Mouse (Mus musculus) inflammation-experienced regulatory T-cells, adult 6 months (primary cell): ENCODE measurements around the gene Dennd2a. TPM values are rescaled to one million over a fixed set of nuclear protein-coding genes. Genes with fewer than 3 reads are reported as not detected.
A peak's percentile ranks its signal among the peaks of the same experiment; 100 is the strongest.

Source experiments
- ATAC-seq: one replicate; pipeline ENCODE4 v1.8.0; 2017
- polyA plus RNA-seq, 3 experiments: library from polyadenylated mRNA; unstranded; fragments of 100-300 nt; shearing (Covaris generic); gene quantifications; one replicate each; pipeline ENCODE4 v1.2.1; 2017

Gene Dennd2a
- polyA plus RNA-seq, 3 experiments from 2014 or later: 0.42 TPM; not detected in 2

- peak; percentile 47 for ATAC-seq
Observed at GRCm38 (mm10) chr6:39415762-39416161, 141.9 kb downstream of the Dennd2a start.

- no peak for ATAC-seq
Observed at GRCm38 (mm10) chr6:39414106-39414505, 143.6 kb downstream of the Dennd2a start.

Other genes starting within 250 kb of the Dennd2a start
- gene Slc37a3, start 180.2 kb downstream of the Dennd2a start, polyA plus RNA-seq: 10 to 100 TPM; 31.0 to 41.8 (median 32.2) TPM
- 10 to 100 TPM; 60.3 to 92.4 (median 72.6) TPM for gene Rab19, start 176.7 kb downstream of the Dennd2a start, polyA plus RNA-seq
- gene Mkrn1, start 137.4 kb downstream of the Dennd2a start, polyA plus RNA-seq: 10 to 100 TPM; 57.0 to 70.0 (median 62.5) TPM
- gene Adck2, start 16.0 kb upstream of the Dennd2a start, polyA plus RNA-seq: 10 to 100 TPM; 23.2 to 43.1 (median 30.5) TPM
- gene Gm42420, start 27.9 kb upstream of the Dennd2a start, polyA plus RNA-seq: not detected
- 10 to 100 TPM; 56.1 to 98.5 (median 65.6) TPM for gene Ndufb2, start 34.7 kb upstream of the Dennd2a start, polyA plus RNA-seq
- 10 to 100 TPM; 11.2 to 18.8 (median 18.2) TPM for gene Braf, start 167.6 kb upstream of the Dennd2a start, polyA plus RNA-seq